Comparison of ENCODE assay signal across 8 mouse cellular contexts in genomic region chr2:27888603-27889545, GRCm38 (mm10). TPM values are rescaled to one million over a fixed set of nuclear protein-coding genes. Genes with fewer than 3 reads are reported as not detected.
DNase-seq lines count a peak whose midpoint lies in the region; ATAC-seq and TF ChIP-seq lines count a peak whose summit lies in the region.

No protein-coding gene starts in this region.

- DNase-seq in embryo, embryonic 11.5 days (ENCODE audit: low read depth, low spot score), result peak; percentile 32
- DNase-seq in kidney, postnatal 10 days, result peak; percentile 67
- DNase-seq in spleen, postnatal 4 days (ENCODE audit: low spot score in 2 of 2), result no peak
- DNase-seq in cerebellum, postnatal 14 days, result no peak
- DNase-seq in thymus, adult 18-20 months, result no peak

- no peaks in the 10 kb centered on the region for H3K27me3 ChIP-seq in C2C12 (ENCODE audit: control insufficient read depth, insufficient read depth, insufficient read length)
- H3K27me3 ChIP-seq in heart, embryonic 13.5 days (replicated peaks), result peaks cover 12% of the 10 kb centered on the region; the same call in 1 of the 2 replicates
- peaks cover 51% of the 10 kb centered on the region for H3K27me3 ChIP-seq in midbrain, embryonic 12.5 days

- H3K79me3 ChIP-seq in C2C12 (ENCODE audit: low read depth), result peaks cover 68% of the 10 kb centered on the region

- H3K79me2 ChIP-seq in C2C12 (ENCODE audit: control insufficient read depth, insufficient read depth), result peaks cover 77% of the 10 kb centered on the region

- H3K4me2 ChIP-seq in heart, embryonic 13.5 days, result peak overlapping the region; percentile 91
- H3K4me2 ChIP-seq in midbrain, embryonic 12.5 days (replicated peaks), result peak overlapping the region; percentile 95

- peak; percentile 10; the same call in 1 of the 2 replicates for ATAC-seq in heart, embryonic 13.5 days (ENCODE audit: extremely low read depth, insufficient number of reproducible peaks, low FRiP score, low TSS enrichment)
- no peak for ATAC-seq in midbrain, embryonic 12.5 days (ENCODE audit: low FRiP score, low read depth)

- WGBS in heart, embryonic 13.5 days, result 14% methylated on average over 10 of the region's 10 CpGs
- WGBS in midbrain, embryonic 12.5 days, result 35% methylated on average over 10 of the region's 10 CpGs

- H3K36me3 ChIP-seq in C2C12 (ENCODE audit: control insufficient read depth, insufficient read depth), result peaks cover 39% of the 10 kb centered on the region
- 0 out of 2 replicates have a peak, but pooled peaks cover 3% of the 10 kb centered on the region for H3K36me3 ChIP-seq in heart, embryonic 13.5 days
- no peaks in the 10 kb centered on the region for H3K36me3 ChIP-seq in midbrain, embryonic 12.5 days

- H3K4me3 ChIP-seq in C2C12 (ENCODE audit: insufficient read depth, poor library complexity, severe bottlenecking), result peak overlapping the region; percentile 87
- H3K4me3 ChIP-seq in heart, embryonic 13.5 days, result peak overlapping the region; percentile 76
- peak overlapping the region; percentile 64; the same call in 1 of the 2 replicates for H3K4me3 ChIP-seq in midbrain, embryonic 12.5 days

- no peak for TF ChIP-seq CTCF in C2C12 (IDR thresholded peaks at IDR 0.05; ENCODE audit: control insufficient read depth, insufficient read depth, insufficient read length)

- peak overlapping the region; percentile 92 for H3K9ac ChIP-seq in heart, embryonic 13.5 days
- H3K9ac ChIP-seq in midbrain, embryonic 12.5 days (replicated peaks), result no peak overlapping the region

- no peaks in the 10 kb centered on the region for H3K9me3 ChIP-seq in heart, embryonic 13.5 days
- H3K9me3 ChIP-seq in midbrain, embryonic 12.5 days, result no peaks in the 10 kb centered on the region

- H3K4me1 ChIP-seq in heart, embryonic 13.5 days, result peaks cover 68% of the 10 kb centered on the region
- peaks cover 38% of the 10 kb centered on the region for H3K4me1 ChIP-seq in midbrain, embryonic 12.5 days

- H3K27ac ChIP-seq in heart, embryonic 13.5 days (replicated peaks), result peak overlapping the region; percentile 91
- no peak overlapping the region for H3K27ac ChIP-seq in midbrain, embryonic 12.5 days (replicated peaks)

- peak overlapping the region; percentile 96 for H3ac ChIP-seq in C2C12 (ENCODE audit: control insufficient read depth, insufficient read length, low read depth)

TF ChIP-seq in C2C12, 6 proteins besides CTCF, POLR2A, EP300 and RAD21:
- TF ChIP-seq MYOD1 (IDR thresholded peaks at IDR 0.05; ENCODE audit: control insufficient read depth, insufficient read length, low read depth) (no peak), USF1 (IDR thresholded peaks at IDR 0.05; ENCODE audit: low read depth) (peak; percentile 100), CEBPB (IDR thresholded peaks at IDR 0.05; ENCODE audit: low read depth) (peak; percentile 89)
TF ChIP-seq in C2C12: peak in this region for 2.

RNA-seq across cellular contexts. Expression of gene Col5a1, which starts 2.6 kb away (rescaled TPM):
- 37.9 TPM for polyA plus RNA-seq in C2C12 (2012; fragmentation: generic; extraction: Trizol)
- polyA plus RNA-seq in heart, embryonic 13.5 days (2015; fragmentation: Nextera tagmentation; extraction: Ambion mirVana), result 44.3 and 48.8 TPM in 2 replicates
- 25.3 and 35.8 TPM in 2 replicates for polyA plus RNA-seq in midbrain, embryonic 12.5 days (2016; fragmentation: Nextera tagmentation; extraction: Ambion mirVana)

Comparison
In these comparisons a context has a peak if more than half of its experiments do, and no peak if none do; other contexts are left out.
1. DNase-seq: peak in embryo, embryonic 11.5 days (single experiment) and kidney, postnatal 10 days (single experiment); none in spleen, postnatal 4 days (0 of 2), cerebellum, postnatal 14 days (0 of 2) and thymus, adult 18-20 months (0 of 2).
2. Peak in every context shown above with its lines, with median percentiles within 50 percentile points of each other: H3K4me3 ChIP-seq.